Mouse (Mus musculus) Muller cell, postnatal 12 days (primary cell): ENCODE data around the gene A830018L16Rik.

ENCODE experiments used
- DNase-seq: peaks from one replicate; pipeline ENCODE4 v3.0.0-alpha.2; 2015; ENCODE audit errors: inconsistent ontology term

A830018L16Rik gene

DNA sequence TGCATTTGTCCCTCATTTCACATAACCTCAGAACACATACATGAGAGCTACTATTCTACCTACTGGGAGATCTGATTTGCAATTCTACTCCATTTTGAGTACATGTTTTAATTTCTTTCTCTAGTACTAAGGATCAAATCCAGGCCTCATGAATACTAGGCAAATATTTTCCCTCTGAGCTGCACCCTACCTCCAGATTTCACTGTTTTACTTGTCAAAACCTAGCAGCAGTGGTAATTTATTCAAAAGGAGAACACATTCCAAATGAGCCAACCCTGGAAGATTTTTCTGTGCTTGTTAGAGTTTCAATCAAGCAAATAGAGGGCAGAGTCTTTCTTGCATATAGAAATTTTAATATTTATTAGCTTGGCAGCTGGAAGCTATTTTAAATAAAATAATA lies 238.9 kb downstream of the A830018L16Rik start:
- no peak for DNase-seq

DNA sequence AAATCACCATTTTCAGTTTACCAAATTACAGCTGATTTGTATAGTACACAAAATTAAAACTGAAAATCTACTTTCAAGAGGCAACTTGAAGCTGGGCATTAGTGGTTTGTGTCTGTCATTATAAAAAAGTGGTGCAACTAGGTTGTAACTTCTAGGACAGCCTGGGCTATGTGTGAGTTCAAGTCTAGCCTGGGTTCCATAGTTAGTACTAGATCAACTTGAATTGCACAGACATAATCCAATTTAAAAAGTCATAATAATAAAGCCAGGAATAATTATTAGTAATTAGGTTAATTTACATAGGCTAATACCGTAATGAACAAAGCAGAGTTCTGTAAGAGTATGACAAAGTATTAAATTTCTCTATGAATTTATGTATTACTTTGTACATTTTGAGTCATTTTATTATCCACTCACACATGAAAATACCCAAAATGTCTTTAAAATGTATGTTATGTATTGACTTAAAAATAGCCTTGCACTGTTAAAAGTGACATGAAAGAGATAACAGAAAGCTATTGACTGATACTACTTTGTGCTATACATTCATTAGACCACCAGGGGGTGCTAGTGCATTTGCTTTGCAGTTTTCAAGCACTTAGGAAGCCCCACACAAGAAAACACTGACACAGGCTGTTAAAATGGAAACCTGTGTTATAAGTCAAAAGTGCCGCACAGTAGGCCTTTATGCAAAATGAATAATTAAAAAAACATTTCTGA lies 243.6 kb downstream of the A830018L16Rik start:
- peak; percentile 45 for DNase-seq

GRCm38 (mm10) chr1:11658061-11658625 lies 244.2 kb downstream of the A830018L16Rik start:
- no peak for DNase-seq

DNA sequence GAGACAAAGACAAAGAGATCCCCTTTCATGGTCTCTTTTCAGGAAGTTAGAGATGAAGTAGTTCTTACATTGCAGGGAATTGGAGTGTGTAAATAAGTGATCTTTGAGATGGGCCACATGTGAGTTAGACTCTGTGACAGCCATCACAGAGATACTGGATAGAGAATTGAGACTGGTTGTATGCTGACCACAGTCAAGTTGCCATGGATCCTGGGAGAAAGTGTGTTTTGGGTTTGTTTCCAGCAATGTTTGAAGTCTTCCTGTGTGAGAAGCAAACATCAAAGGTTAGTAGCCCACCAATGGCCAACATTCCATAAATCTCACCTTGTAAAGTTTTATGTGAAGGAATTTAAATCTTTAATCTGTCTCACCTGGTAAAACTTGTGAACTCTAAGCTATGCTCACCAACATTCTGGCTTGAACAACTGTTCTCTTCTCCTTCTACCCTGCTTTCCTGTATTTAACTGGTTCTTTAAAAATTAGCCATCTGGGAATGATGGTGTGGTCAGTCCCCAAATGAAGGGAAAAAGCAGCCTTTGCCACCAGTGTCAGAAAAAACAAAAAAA lies 330.9 kb downstream of the A830018L16Rik start:
- DNase-seq = no peak

DNA sequence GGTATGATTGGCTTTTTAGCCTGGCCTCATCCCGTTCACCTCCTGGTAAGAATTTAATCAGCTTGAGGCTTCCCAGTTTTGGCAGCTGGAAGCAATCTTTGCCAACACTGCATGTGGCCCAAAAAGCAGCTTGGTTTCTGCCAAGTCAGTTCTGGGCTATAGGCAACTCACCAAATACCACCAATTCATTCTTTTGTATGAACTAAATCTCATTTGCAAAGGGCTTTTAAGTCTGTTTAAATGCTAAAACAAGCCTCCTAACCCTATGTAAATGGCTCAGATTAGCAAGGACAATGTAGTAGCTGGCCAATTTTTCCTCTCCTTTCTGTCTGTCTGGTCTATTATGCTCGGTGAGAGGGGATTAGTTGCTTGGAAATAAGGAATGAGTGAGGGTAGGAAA lies 334.5 kb downstream of the A830018L16Rik start:
- peak; percentile 68 for DNase-seq

DNA sequence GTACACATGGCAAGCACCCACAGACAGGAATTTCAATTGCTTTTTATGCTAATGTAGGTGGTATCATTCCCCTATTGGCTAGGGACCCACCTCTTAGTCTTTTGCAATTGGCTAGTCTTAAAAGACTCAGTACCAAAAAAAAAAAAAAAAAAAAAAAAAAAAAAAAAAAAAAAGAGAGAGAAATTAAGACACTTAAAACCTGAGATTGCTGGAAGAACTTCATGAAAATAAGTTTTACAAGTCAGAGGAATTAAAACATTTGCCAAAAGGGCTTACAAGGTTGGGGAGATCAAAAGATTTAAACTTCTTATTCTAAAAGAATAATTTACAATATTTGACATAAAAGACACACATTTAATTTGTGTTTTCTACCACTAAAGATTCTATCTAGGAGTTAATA lies 336.2 kb downstream of the A830018L16Rik start:
- no peak for DNase-seq

- no peak for DNase-seq
Observed at GRCm38 (mm10) chr1:11750607-11751006, 336.7 kb downstream of the A830018L16Rik start.

- DNase-seq = no peak
Observed at GRCm38 (mm10) chr1:11751996-11752395, 338.1 kb downstream of the A830018L16Rik start.

- DNase-seq = peak; percentile 85
Observed at GRCm38 (mm10) chr1:11788264-11788663, 374.4 kb downstream of the A830018L16Rik start.

DNA sequence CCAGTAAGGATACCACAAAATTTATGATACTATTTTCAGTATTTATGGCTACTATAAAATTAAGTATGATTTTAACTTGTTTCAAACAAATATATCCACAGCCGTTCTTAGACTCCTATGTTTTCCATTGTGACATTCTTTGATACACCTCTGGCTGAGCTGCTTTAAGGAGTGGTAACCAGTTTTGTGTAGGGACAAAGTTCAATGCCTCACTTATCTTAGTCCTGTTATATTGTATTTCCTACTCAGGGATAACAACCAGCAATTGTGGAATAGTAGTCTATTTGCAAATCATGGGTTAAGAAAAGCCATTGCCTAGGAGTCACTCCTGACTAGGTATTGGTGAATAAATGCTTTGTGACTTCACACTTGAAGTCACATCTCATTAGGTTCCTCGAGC lies 378.9 kb downstream of the A830018L16Rik start:
- no peak for DNase-seq

DNA sequence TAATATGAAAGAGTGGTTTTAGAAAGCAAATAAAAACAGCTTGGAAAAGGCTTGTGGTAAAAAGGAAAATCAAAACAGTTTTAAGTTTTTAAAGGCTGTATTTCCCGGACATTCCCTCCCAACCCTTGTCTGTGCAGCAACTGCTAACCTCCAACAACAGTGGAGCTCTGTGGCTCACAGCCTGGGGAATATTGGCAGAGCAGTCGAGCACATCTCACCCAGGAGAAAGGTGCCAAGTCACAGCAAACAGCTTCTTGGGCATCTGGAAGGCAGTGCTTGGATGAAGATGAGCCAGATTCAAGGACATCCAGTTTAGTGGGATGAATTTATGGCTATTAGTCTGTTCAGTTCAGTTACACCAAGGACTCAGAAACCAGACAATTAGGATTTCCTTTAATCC lies 381.8 kb downstream of the A830018L16Rik start:
- no peak for DNase-seq

DNA sequence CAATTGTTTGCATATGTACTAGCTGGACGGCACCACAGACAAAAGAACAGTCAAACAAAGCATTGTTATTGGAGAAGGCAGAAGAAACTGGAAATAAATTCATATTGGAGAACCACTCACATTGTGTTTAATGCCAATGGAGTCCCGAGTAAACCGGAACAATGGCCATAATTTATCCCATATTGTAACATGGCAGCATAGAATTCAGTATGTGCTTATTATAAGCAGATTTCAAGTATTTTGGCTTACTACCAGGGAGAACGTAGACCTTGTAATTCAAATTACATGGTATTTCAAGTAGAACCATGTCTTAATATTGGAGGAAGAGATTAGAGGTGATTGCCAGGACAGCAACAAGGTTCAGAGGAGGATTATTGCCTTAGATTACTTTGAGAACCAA lies 458.9 kb downstream of the A830018L16Rik start:
- no peak for DNase-seq

GRCm38 (mm10) chr1:11873573-11873972 lies 459.7 kb downstream of the A830018L16Rik start:
- no peak for DNase-seq

DNA sequence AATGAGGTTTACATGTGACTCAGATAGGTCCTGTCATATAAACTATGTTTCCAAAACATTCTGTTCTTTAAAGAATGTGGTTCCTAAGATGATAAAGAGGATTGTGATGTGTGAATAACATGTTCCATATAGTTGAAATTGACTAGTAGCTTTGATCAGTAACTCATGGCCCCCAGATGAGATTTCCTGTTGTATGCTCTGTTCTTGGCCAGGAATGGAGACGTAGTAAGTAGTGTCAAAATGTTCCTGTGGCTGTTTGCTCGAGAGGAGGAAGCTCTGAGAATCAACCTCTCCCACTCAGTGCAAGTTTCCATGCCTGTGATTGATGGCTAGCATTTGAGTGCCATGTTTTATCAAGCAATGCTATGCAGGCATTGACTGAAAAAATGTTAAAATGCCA lies 467.8 kb downstream of the A830018L16Rik start:
- DNase-seq = no peak

GRCm38 (mm10) chr1:11895715-11896114 lies 481.8 kb downstream of the A830018L16Rik start:
- no peak for DNase-seq

- DNase-seq = no peak
Observed at GRCm38 (mm10) chr1:11915873-11916272, 502.0 kb downstream of the A830018L16Rik start.

- DNase-seq = no peak
Observed at GRCm38 (mm10) chr1:11936984-11937383, 523.1 kb downstream of the A830018L16Rik start.

DNA sequence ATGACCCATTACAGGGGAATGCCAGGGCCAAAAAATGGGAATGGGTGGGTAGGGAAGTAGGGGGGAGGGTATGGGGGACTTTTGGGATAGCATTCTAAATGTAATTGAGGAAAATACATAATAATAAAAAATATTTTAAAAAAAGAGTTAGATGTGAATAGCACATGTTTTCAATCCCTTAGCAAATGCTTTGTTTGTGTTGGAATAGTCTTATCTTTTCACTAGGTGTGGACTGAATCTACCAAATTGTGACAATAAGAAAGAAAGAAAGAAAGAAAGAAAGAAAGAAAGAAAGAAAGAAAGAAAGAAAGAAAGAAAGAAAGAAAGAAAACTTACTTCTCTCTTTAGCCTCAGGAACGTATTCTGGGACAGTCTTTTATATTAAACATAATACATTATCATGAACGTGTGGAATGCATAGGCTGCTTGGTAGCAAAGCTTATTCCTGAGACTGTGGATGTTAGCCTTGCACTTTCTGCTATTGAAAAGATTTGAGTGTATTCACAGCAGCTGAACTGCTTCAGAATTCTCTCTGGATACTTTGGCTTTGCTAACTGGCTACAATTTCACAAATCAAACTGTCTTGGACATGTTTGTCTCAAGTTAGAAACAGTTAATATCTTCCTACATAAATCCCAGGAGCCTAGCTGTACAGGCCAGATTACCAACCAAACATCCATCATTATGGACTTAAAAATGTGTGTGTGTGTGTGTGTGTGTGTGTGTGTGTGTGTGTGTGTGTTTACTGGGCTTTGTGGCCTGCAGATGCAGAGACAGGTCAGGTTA lies 545.7 kb downstream of the A830018L16Rik start:
- DNase-seq = no peak

DNA sequence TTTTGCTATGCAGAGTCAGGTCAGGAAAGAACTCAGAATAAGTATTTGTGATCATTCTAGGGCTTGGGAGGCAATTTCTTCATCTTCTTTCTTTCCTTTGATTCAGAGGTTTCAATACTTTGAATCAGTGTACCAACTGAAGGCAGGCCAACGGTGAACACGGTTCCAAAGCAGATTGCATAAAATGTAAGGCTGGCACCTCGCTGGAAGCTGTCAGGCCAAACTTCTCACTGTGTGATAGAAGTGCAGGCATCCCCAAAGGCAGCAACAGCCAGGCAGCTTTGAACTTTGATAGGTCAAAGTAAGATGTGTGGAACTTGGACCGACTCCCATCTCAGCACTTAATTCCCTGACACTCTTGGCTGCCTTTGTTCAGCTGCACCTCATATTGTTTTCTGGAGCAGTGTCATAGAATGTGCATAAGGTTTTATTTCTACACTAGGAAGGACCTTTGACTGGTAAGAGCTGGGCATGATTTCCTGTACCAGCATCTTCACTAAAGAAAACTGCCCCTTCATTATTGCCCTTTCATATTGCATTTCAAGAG lies 568.8 kb downstream of the A830018L16Rik start:
- DNase-seq = no peak

DNA sequence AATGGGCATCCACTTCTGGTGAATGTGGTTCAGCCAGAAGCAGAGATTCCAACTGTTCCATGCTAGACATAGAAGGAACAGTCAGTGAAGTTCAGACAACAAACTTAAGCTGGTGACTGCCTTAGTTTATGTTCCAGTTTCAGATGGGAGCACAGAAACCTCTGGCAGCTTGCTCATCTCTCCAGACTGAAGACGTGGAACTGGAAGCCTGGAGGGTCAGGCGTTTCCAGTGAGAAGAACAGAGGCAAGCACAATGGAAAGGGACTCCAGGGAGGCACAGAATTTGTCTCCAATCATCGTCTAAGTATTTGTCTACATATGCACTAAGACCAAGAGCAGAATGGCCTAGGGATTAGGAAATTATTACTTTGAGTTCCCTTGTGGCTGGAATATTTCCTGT lies 576.1 kb downstream of the A830018L16Rik start:
- DNase-seq = no peak

DNA sequence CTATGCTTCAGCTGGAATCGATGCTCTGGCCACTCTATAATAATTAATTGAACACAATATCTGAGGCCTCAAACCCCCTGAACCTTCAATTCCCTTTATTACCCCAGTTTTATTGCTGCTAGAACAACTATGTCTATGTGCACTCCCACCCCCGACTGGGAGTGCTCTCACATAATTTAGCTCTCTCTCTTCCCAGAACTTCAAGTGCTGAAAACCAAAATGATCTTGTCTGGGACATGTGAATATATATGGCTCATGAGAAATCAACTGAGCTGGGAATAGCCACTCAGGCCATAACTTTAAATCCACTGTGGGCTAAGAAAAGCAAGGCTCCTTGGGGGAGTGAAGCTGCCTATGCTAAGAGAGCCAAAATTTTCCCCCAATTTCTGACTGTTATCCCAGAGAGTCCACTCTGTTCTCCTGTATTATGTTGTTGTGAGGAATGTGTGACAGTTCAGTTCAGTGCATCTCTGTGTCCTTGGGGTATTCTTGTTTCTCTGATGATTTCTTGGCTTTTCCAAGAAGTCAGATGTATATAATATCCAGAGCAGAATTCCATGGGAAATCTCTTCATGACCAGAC lies 582.5 kb downstream of the A830018L16Rik start:
- no peak for DNase-seq

DNA sequence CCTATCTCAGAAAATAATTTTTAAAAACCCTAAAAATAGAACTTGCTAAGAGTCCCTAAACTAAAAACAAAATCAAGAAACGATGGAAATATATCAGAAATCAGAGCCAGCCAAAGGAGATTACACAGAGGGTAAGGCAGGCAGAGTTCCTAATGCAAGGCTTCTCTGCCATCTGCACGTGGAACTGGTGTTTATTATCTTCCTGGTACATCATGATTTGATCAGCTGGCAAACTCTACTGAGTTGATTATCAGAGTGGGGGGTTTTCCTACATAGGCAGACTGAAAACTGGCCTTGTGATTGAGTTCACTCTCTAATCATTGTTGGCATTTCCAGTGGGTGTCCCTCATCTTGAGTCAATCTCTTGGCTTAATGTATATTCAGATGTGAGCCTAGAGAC lies 583.7 kb downstream of the A830018L16Rik start:
- DNase-seq = no peak
